Mouse (Mus musculus) midbrain, embryonic 12.5 days (tissue): ENCODE measurements around the gene 6430550D23Rik. TPM values are rescaled to one million over a fixed set of nuclear protein-coding genes. Genes with fewer than 3 reads are reported as not detected.

Experiments
- ATAC-seq: fragments of 200-750 bp; cut with Nextera tagmentation; 2 replicates; pipeline ENCODE4 v1.8.0; 2017; ENCODE audit warnings: low read depth, moderate TSS enrichment, moderate library complexity; ENCODE audit not compliant: low FRiP score
- H3K27ac ChIP-seq: fragments of 300-500 bp; sonication (generic); replicated peaks from 2 replicates; pipeline ENCODE4 v1.5.1; 2016; ENCODE audit warnings: mild to moderate bottlenecking
- H3K27me3 ChIP-seq: fragments of 300-500 bp; sonication (generic); 2 replicates; pipeline ENCODE4 v1.6.1; 2016; ENCODE audit warnings: mild to moderate bottlenecking
- H3K36me3 ChIP-seq: fragments of 300-500 bp; sonication (generic); 2 replicates; pipeline ENCODE4 v1.6.1; 2016
- H3K4me1 ChIP-seq: fragments of 300-500 bp; sonication (generic); 2 replicates; pipeline ENCODE4 v1.6.1; 2016
- H3K4me2 ChIP-seq: fragments of 300-500 bp; sonication (generic); replicated peaks from 2 replicates; pipeline ENCODE4 v1.6.1; 2016; ENCODE audit warnings: mild to moderate bottlenecking, moderate library complexity
- H3K4me3 ChIP-seq: fragments of 300-500 bp; sonication (generic); 2 replicates; pipeline ENCODE4 v1.5.1; 2016; ENCODE audit warnings: mild to moderate bottlenecking
- H3K9ac ChIP-seq: fragments of 300-500 bp; sonication (generic); replicated peaks from 2 replicates; pipeline ENCODE4 v1.6.1; 2016; ENCODE audit warnings: mild to moderate bottlenecking, moderate library complexity
- H3K9me3 ChIP-seq: fragments of 300-500 bp; sonication (generic); 2 replicates; pipeline ENCODE4 v1.6.1; 2016; ENCODE audit warnings: mild to moderate bottlenecking
- WGBS: fragments of 180-500 bp; shearing (Covaris S2); methylation state at CpG from one replicate; pipeline ENCODE4 v1.1.7; 2016; 5-methylcytosine and 5-hydroxymethylcytosine counted together
- polyA plus RNA-seq: library from polyadenylated mRNA; unstranded; fragments of >200 nt; fragmentation: Nextera tagmentation; extraction: Ambion mirVana; gene quantifications from 2 replicates; pipeline ENCODE4 v1.2.1, GENCODE M21; 2016

The 6430550D23Rik gene
- polyA plus RNA-seq, 1 experiment from 2014 or later: 1.2 TPM

DNA sequence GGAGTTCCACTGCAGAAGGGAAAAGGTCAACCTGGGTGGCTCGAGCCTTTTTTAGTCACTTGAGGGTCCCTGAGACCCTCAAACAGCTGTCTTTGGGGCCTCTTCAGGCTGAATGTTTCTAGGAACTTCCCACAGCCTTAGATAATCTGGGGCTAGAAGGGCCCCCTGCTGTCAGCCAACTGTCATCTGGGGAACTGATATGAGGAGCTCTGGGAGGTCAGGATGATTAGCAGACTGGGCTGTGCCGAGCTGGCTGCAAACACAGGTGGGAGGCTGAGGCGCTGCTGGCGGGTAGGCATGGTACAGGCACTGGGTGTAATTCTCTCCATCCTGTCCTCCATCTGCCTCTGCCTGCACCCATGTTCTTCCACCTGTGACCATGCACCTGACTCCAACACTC lies 18.7 kb downstream of the 6430550D23Rik start:
- no peaks in the 10 kb centered on the region for H3K27me3 ChIP-seq
- no peak overlapping the region for H3K4me2 ChIP-seq
- no peak for ATAC-seq
- H3K4me3 ChIP-seq: no peak overlapping the region
- peaks cover 100% of the 10 kb centered on the region for H3K36me3 ChIP-seq
- H3K4me1 ChIP-seq: no peaks in the 10 kb centered on the region
- H3K27ac ChIP-seq: no peak overlapping the region
- H3K9ac ChIP-seq: no peak overlapping the region
- H3K9me3 ChIP-seq: no peaks in the 10 kb centered on the region
- WGBS: 82% methylated on average over 4 of the region's 4 CpGs

DNA sequence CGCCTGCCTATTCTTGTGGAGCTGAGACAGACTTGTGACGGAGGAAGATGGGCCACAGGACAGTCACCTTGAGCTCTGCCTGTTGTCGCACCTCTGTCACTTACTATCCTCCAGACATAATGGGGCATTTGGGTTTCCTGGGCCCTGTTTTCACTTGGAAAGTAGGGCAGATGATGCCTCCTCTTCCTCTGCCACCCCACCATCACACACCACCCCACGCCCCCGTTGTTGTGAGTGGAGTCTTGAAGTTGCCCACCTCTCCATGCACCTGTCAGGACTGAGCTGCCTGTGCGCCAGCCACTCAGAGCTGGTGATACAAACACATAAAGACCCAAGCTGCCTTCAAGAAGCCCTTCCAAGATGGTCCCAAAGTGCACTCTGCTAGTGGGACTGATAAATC lies 20.6 kb downstream of the 6430550D23Rik start:
- WGBS: 97% methylated on average over 6 of the region's 6 CpGs
- no peak overlapping the region for H3K4me3 ChIP-seq

DNA sequence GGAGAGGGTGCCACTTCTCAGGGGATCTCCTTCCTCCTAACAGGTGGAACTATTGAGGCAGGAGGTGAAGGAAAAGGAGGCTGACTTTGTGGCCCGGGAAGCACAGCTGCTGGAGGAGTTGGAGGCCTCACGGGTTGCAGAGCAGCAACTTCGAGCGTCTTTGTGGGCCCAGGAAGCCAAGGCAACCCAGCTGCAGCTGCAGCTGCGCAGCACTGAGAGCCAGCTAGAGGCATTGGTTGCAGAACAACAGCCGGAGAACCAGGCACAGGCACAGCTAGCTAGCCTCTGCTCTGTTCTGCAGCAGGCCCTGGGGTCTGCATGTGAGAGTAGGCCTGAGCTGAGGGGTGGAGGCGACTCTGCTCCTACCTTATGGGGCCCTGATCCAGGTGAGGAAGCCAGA lies 22.0 kb downstream of the 6430550D23Rik start:
- H3K4me2 ChIP-seq: no peak overlapping the region
- no peak overlapping the region for H3K4me3 ChIP-seq
- H3K4me1 ChIP-seq: no peaks in the 10 kb centered on the region
- H3K9ac ChIP-seq: no peak overlapping the region
- H3K36me3 ChIP-seq: peaks cover 99% of the 10 kb centered on the region
- no peaks in the 10 kb centered on the region for H3K9me3 ChIP-seq
- WGBS: 92% methylated on average over 7 of the region's 7 CpGs
- H3K27me3 ChIP-seq: no peaks in the 10 kb centered on the region
- no peak overlapping the region for H3K27ac ChIP-seq
- no peak for ATAC-seq

More for the DNA sequence above, 20.6 kb downstream of the 6430550D23Rik start:
- ATAC-seq: no peak
- peaks cover 100% of the 10 kb centered on the region for H3K36me3 ChIP-seq
- no peak overlapping the region for H3K9ac ChIP-seq
- H3K4me1 ChIP-seq: no peaks in the 10 kb centered on the region
- no peaks in the 10 kb centered on the region for H3K9me3 ChIP-seq
- H3K4me2 ChIP-seq: no peak overlapping the region
- H3K27ac ChIP-seq: no peak overlapping the region
- no peaks in the 10 kb centered on the region for H3K27me3 ChIP-seq

DNA sequence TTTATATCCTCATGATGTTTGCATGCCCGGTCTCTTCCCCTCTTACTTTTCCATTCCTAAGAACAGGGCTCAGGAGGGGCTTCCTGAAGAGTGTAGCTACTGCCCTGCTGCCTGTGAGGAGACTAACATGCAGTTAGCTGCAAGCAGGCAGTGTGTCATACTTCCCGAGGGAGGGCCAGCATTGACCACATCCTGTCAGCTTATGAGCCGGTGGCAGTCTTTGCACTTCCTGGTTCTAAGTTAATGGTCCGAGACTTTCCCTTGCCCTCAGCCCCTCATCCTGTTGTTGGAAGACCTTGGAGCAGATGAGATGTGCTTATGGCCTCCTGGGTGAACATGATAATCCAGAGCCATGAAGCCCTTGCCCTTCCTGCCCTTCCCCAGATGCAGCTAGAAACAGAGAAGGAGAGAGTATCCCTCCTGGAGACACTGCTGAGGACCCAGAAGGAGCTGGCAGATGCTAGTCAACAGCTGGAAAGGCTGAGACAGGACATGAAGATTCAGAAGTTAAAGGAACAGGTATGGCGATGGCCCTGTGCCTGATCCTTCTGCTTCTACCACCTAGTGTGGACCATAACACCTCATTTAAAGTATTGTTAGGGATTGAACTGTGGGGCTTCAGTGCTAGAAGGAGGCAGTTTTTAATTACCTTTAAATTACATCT lies 28.3 kb downstream of the 6430550D23Rik start:
- Histone ChIP-seq H3K27ac (no peak overlapping the region), H3K36me3 (peaks cover 86% of the 10 kb centered on the region)
- no peak for ATAC-seq

DNA sequence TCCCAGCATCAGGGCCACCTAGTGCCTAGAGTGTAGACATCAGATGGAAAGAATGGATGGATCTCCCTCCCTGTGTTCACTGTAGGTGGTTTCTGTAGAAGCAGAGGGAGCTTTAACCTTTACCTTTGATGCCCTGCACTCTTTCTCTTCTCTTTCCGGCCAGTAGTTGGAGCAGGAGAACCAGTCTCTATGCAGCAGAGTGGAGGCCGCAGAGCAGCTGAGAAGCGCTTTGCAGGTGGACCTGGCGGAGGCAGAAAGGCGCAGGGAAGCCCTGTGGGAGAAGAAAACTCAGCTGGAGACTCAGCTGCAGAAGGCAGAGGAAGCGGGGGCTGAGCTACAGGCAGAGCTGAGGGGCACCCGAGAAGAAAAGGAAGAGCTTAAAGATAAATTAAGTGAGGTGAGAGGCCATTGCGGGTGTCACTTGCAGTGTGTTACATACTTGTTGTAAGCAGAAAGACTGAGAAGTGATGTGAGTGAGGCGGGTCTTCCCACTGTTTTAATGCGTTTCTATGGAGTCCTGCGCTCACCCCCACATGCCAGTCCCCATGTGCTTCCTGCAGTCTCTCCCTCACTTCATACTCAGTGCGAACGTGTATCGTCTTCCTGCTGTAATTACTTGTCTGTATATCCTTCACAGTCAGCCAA lies 33.6 kb downstream of the 6430550D23Rik start:
- 81% methylated on average over 14 of the region's 14 CpGs for WGBS
- no peak for ATAC-seq
- H3K4me2 ChIP-seq: no peak overlapping the region
- no peak overlapping the region for H3K27ac ChIP-seq
- no peak overlapping the region for H3K4me3 ChIP-seq
- no peak overlapping the region for H3K9ac ChIP-seq
- no peaks in the 10 kb centered on the region for H3K4me1 ChIP-seq
- H3K9me3 ChIP-seq: no peaks in the 10 kb centered on the region
- H3K36me3 ChIP-seq: peaks cover 83% of the 10 kb centered on the region
- H3K27me3 ChIP-seq: no peaks in the 10 kb centered on the region

More for the DNA sequence above, 28.3 kb downstream of the 6430550D23Rik start:
- H3K4me3 ChIP-seq: no peak overlapping the region
- no peak overlapping the region for H3K9ac ChIP-seq
- H3K4me1 ChIP-seq: no peaks in the 10 kb centered on the region
- no peaks in the 10 kb centered on the region for H3K9me3 ChIP-seq
- H3K27me3 ChIP-seq: no peaks in the 10 kb centered on the region
- H3K4me2 ChIP-seq: no peak overlapping the region
- 89% methylated on average over 5 of the region's 5 CpGs for WGBS

DNA sequence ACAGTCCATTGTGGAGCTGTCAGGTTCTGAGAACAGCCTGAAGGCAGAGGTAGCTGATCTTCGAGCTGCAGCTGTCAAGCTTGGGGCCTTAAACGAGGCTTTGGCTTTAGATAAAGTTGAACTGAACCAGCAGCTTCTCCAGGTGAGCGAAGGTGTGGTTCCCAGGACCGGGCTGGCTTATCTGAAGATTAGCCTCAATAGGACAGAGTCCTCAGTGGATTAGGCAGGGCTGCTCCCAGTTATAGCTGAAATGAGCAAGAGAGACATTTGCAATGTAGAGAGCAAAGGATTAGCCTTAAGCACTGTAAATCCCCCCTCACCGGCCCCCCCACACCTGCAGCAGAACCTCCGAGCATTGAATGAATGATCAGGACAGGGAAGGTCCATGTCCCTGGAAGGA lies 34.4 kb downstream of the 6430550D23Rik start:
- no peak for ATAC-seq
- H3K9ac ChIP-seq: no peak overlapping the region
- no peak overlapping the region for H3K27ac ChIP-seq
- no peaks in the 10 kb centered on the region for H3K9me3 ChIP-seq
- WGBS: 82% methylated on average over 6 of the region's 6 CpGs
- H3K36me3 ChIP-seq: peaks cover 87% of the 10 kb centered on the region
- H3K4me1 ChIP-seq: no peaks in the 10 kb centered on the region
- no peaks in the 10 kb centered on the region for H3K27me3 ChIP-seq
- H3K4me3 ChIP-seq: no peak overlapping the region
- H3K4me2 ChIP-seq: no peak overlapping the region

DNA sequence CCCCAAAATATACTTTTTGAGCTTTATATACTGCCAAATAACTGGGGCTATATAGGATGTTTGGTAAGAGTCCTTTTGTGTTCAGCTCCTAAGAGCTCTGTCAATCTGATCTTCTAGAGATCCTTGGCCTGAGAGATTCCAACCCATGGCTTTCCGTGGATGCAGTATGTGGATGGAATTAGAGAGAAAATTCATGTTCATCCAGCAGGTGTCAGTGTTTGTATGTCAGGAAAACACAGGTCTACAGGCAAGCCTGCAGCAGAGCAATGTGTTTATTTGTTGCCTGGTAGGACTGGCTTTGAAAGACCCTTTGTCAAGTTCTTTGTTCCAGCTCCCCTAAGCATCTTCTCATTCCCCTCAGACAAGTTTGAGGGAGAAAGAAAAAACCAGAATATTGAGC lies 44.8 kb downstream of the 6430550D23Rik start:
- H3K36me3 ChIP-seq: peaks cover 66% of the 10 kb centered on the region
- no peaks in the 10 kb centered on the region for H3K4me1 ChIP-seq
- no peak for ATAC-seq
- H3K9ac ChIP-seq: no peak overlapping the region
- 49% methylated on average over 1 of the region's 1 CpGs for WGBS
- H3K27me3 ChIP-seq: no peaks in the 10 kb centered on the region
- H3K4me2 ChIP-seq: no peak overlapping the region
- no peak overlapping the region for H3K27ac ChIP-seq
- H3K4me3 ChIP-seq: no peak overlapping the region
- no peaks in the 10 kb centered on the region for H3K9me3 ChIP-seq

DNA sequence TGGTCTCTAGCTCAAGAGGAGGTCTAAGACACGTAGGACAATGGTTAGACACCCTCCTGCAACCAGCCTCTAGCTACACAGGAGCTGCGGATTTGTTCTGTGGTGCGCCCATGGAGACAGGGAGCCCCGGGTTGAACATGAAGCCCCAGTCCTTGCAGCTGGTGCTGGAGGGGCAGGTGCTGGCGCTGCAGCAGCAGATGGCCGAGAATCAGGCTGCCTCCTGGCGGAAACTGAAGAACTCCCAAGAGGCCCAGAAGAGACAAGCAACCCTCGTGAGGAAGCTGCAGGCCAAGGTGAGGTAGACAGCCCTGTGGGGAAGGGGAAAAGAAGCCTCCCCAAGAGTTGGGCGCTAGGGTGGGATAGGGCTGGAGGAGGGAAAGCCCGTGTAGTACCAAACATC lies 45.9 kb downstream of the 6430550D23Rik start:
- WGBS: 77% methylated on average over 10 of the region's 10 CpGs
- Histone ChIP-seq H3K9ac (no peak overlapping the region), H3K9me3 (no peaks in the 10 kb centered on the region), H3K27me3 (no peaks in the 10 kb centered on the region), H3K4me2 (no peak overlapping the region), H3K36me3 (peaks cover 55% of the 10 kb centered on the region), H3K4me3 (no peak overlapping the region), H3K27ac (no peak overlapping the region), H3K4me1 (peaks cover 7% of the 10 kb centered on the region)
- no peak; the same call in 1 of the 2 replicates for ATAC-seq

DNA sequence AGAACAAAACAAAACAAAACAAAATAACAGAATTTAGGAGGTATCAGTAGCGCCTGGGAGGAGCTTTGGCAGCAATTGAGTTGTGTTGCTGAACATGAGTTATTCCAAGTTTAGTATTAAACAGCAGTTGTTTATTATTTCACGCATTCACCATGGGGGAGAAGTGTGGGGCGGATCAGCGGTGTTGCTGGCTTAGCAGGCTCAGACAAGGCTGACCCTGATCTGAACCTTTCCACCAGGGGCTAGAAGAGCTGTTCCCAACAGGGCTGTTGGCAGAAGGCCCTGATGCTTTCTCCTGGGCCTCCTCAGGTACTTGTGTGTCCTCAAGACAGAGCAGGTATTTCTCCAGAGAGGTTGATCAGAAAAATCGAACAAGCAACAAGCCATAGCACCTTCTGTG lies 47.8 kb downstream of the 6430550D23Rik start:
- Histone ChIP-seq H3K9ac (no peak overlapping the region), H3K4me3 (no peak overlapping the region), H3K27ac (no peak overlapping the region), H3K9me3 (no peaks in the 10 kb centered on the region), H3K27me3 (no peaks in the 10 kb centered on the region), H3K36me3 (peaks cover 38% of the 10 kb centered on the region), H3K4me2 (no peak overlapping the region), H3K4me1 (peaks cover 7% of the 10 kb centered on the region)
- 91% methylated on average over 5 of the region's 5 CpGs for WGBS
- no peak for ATAC-seq

DNA sequence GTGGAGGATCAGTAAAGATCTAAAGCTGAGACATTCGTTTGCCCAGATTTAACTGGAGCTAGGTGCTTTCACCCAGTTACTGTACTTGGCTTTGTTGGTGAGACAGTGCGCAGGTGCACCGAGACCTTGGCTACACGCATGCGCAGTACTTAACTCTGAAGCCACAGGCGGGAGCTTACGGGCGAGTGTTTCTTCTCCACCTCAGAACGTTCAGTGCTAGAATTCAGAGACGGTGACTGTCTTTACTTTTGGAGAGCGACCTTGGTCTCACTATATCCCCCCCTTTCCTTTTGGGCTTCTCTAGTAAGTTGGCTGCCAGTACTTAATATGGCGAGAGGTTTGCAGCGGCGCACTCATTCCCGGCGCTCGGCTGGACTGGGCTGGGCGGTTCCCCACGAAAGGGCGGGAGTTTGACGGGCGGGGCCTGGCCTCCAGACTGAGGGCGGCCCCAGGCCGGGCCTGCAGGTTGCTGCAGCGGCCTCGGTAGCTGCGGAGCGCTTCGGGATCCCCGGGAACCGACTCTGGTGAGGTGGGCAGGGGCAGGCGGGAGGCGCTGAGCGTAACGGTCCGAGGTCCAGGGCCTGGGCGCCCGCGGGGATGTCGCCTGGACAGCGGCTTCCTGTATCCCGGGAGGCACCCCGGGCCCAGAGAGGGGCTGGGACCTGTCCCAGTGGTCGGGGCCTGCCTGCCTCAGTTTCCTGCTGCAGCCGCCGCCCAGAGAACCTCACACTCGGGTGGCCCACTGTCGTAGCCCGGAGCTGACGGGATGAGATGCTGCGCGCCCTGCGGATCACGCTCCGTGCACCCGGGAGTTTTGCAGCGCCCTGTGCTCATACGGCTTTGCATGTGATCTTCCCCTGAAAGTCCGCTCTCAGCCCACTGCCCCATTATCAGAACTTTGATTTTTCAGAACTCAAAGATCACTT lies 51.4 kb downstream of the 6430550D23Rik start, which contains the start of gene Cep250:
Gene Cep250, plus strand, starts transcription at position 325 of the 926 bp plus-strand sequence.
- H3K36me3 ChIP-seq: 0 out of 2 replicates have a peak, but pooled peaks cover 8% of the 10 kb centered on the region

DNA sequence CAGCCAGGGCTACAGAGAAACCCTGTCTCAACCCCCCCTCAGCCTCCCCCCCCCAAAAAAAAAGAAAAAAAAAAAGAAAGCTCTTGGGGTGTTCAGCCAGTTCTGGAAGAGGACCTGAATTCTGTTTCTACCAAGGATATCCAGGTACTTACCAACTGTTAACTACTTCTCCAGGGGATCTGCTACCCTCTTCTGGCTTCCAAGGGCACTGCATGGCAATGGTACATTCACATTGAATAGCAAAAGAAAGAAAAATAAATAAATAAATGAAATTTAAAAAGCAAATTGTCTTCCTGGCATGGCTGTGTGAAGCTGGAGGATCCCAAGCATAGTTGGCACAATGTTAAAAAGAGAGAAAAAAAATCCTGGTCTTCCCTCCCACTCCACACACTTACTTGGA lies 55.8 kb downstream of the 6430550D23Rik start:
- Histone ChIP-seq H3K4me3 (no peak overlapping the region), H3K9ac (no peak overlapping the region), H3K27me3 (peaks cover 12% of the 10 kb centered on the region), H3K4me1 (peaks cover 1% of the 10 kb centered on the region), H3K9me3 (no peaks in the 10 kb centered on the region), H3K27ac (no peak overlapping the region), H3K4me2 (no peak overlapping the region), H3K36me3 (no peaks in the 10 kb centered on the region)
- no peak for ATAC-seq

More for the DNA sequence above, 51.4 kb downstream of the 6430550D23Rik start, which contains the start of gene Cep250:
- ATAC-seq: peak; percentile 97
- H3K4me3 ChIP-seq: peak within 1 kb of the TSS; percentile 84
- H3K27ac ChIP-seq: peak within 1 kb of the TSS; percentile 84
- under 1% methylated on average over 59 of the region's 59 CpGs for WGBS
- peak within 1 kb of the TSS; percentile 68 for H3K4me2 ChIP-seq
- H3K27me3 ChIP-seq: peaks cover 8% of the 10 kb centered on the region
- peak within 1 kb of the TSS; percentile 96 for H3K9ac ChIP-seq
- H3K9me3 ChIP-seq: no peaks in the 10 kb centered on the region
- H3K4me1 ChIP-seq: peaks cover 7% of the 10 kb centered on the region

DNA sequence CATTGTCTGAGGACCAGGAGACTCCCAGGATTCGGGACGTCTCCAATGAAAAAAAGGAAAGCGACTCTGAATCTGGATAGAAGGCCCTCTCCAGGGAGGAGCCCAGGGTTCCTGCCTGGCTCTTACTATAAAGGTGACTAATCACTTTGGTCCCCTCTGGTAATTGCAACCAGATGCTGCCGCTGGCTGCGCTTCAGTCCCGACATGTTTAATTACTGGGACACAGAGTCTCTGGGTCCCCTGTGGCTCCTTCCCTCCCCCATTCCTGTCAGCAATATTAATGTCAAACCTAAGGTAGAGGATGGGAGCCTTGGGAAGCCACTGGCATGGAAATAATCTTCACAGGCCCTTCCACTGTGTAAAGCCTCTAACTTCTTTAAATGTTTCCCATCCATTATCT lies 58.4 kb downstream of the 6430550D23Rik start:
- peaks cover 15% of the 10 kb centered on the region for H3K27me3 ChIP-seq
- no peaks in the 10 kb centered on the region for H3K36me3 ChIP-seq
- H3K9me3 ChIP-seq: no peaks in the 10 kb centered on the region
- ATAC-seq: no peak
- WGBS: 28% methylated on average over 6 of the region's 6 CpGs
- no peak overlapping the region for H3K4me2 ChIP-seq
- peaks cover 20% of the 10 kb centered on the region for H3K4me1 ChIP-seq
- H3K9ac ChIP-seq: no peak overlapping the region
- H3K27ac ChIP-seq: no peak overlapping the region
- H3K4me3 ChIP-seq: no peak overlapping the region
